Mouse (Mus musculus) bone marrow macrophage, adult 2 months (primary cell): ENCODE measurements around the gene Pam16.

Source experiments
- CTCF ChIP-seq: IDR thresholded peaks from 2 replicates; pipeline ENCODE4 v1.5.1; 2012; ENCODE audit warnings: low read depth, mild to moderate bottlenecking, low read length, moderate library complexity
- POLR2A ChIP-seq: IDR thresholded peaks from 2 replicates; pipeline ENCODE4 v1.6.1; 2012; ENCODE audit warnings: mild to moderate bottlenecking, low read depth, low read length, borderline replicate concordance

GRCm38 (mm10) chr16:4651624-4652023 is 26.8 kb upstream of the Pam16 start:
- TF ChIP-seq CTCF (no peak), POLR2A (no peak)
